Mouse (Mus musculus): ENCODE data around the gene Mlip.
A peak's percentile ranks its signal among the peaks of the same experiment; 100 is the strongest.
"Not testable (repeated sequence)": the region's sequence is repeated elsewhere in the genome, so short reads cannot be mapped to it uniquely, and the experiment has no call there.

Gene Mlip

GRCm38 (mm10) chr9:77352432-77353175 lies at the start of gene Mlip:
Gene Mlip (minus strand): TSS chr9:77352969.
- DNase-seq: no peak

DNA sequence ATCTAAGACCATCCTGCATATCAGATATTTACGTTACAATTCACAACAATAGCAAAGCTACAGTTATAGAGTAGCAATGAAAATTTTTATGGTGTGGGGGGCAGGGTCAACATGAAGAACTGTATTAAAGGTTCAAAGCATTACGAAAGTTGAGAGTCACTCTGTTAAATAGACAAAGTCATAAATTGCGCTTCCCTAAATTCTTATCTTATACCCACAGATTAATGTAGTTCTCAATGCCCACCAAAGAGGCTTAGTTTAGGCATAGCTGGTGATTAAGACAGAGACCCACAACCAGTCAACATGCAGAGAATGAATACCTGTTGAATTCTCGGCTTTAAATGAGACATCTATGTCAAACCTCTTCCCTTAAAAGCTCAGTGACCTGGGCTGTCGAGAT lies 47.0 kb upstream of the Mlip start:
- no peak for DNase-seq

DNA sequence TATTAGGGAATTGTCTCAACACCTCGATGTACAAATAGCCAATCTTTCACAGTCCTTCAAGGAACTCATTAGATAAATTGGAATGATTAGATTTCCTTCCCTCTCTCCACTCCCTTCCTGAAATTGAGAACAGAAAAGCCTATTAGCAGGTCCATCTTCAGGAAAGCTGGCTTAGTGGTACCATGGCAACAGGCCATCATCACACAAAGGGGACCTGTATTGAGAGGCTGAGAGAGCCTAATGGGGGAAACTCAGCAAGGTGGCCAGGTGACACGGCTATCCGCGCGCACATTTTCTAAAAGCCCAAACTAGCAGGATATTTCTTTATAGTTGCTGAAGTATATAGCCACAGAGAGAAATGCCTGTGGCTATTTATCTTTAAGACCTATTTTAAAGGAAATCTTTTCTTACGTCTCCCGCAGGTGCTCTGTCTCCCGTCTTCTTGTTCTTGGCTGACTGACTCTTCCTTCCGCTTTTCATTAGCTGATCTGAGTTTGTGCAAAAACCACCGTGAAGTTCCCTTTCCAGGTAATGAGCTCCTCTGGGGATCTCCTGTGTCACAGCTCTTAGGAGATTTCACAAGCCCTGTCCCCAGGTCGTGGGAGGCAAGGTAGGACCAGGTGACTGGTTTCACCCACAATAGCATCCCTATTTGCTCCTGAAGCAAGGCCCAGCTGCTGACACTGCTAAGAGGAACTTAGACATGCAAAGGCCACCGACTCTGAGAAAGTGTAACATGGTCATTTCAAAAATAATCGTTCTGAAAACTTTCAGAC lies 46.3 kb upstream of the Mlip start:
- no peak for DNase-seq

GRCm38 (mm10) chr9:77397027-77397426 lies 44.3 kb upstream of the Mlip start:
- no peak for DNase-seq

- DNase-seq: no peak
Measured at GRCm38 (mm10) chr9:77391248-77391647, 38.5 kb upstream of the Mlip start.

GRCm38 (mm10) chr9:77388956-77389355 lies 36.2 kb upstream of the Mlip start:
- no peak for DNase-seq

GRCm38 (mm10) chr9:77386751-77387150 lies 34.0 kb upstream of the Mlip start:
- no peak for DNase-seq

GRCm38 (mm10) chr9:77385611-77386010 lies 32.8 kb upstream of the Mlip start:
- no peak for DNase-seq

GRCm38 (mm10) chr9:77384651-77385050 lies 31.9 kb upstream of the Mlip start:
- no peak for DNase-seq

- DNase-seq: no peak
Measured at GRCm38 (mm10) chr9:77383951-77384350, 31.2 kb upstream of the Mlip start.

DNA sequence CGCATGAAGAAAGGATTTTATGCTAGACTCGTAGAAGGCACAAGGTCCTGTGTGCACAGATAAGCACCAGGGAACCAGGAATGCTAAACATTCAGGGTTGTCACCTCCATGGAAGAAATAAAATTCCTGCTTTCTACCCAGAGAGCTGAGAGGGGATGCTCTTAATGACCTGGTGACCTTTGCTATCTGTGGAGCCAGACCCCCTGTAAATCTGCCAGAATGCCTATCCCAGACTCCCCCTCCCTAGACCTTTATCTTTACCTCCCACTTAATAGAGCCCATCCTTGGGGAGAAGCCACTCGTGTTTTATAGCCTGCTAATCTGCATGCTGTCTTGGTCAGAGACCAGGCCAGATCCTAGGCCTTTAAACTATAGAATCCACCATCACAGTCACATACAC lies 29.7 kb upstream of the Mlip start:
- no peak for DNase-seq

- DNase-seq: peak; percentile 72
Measured at GRCm38 (mm10) chr9:77381565-77381964, 28.8 kb upstream of the Mlip start.

DNA sequence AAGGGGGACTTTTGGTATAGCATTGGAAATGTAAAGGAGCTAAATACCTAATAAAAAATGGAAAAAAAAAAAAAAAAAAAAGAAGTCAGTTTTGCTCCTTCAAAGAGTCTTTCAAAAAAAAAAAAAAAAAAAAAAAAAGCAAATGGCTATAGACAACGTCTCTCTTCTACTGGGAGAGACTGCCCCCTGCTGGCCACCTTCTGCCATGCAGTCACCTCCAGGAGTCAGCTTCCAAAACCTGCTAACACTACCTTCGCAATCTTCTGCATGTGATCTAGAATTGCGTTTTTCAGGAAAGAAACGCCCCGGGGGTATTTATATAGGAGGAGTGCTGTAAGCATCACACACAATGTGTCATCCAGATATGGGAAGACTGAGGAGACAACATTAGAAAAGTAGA lies 26.9 kb upstream of the Mlip start:
- DNase-seq: peak; percentile 48

DNA sequence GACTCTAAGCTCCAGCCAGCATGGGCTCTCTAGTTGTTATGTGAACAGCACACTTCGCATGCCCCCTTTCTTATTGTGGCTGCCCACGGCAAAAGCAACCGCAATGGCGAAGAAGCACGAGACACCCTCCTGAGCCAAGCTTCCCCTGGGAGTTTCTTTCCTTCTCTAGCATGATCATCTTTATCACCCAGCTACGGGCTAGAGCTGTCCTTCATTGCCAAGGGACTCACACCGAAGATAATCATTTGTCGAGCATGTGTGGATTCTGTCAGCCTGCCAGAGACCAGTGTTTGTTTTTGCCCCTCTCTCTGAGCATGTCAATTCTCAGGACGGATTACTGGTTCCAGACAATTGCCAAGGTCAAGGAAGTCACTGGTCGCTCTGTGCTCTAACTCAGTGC lies 24.9 kb upstream of the Mlip start:
- no peak for DNase-seq

- peak; percentile 21 for DNase-seq
Measured at GRCm38 (mm10) chr9:77377082-77377481, 24.3 kb upstream of the Mlip start.

GRCm38 (mm10) chr9:77376561-77376960 lies 23.8 kb upstream of the Mlip start:
- DNase-seq: no peak

DNA sequence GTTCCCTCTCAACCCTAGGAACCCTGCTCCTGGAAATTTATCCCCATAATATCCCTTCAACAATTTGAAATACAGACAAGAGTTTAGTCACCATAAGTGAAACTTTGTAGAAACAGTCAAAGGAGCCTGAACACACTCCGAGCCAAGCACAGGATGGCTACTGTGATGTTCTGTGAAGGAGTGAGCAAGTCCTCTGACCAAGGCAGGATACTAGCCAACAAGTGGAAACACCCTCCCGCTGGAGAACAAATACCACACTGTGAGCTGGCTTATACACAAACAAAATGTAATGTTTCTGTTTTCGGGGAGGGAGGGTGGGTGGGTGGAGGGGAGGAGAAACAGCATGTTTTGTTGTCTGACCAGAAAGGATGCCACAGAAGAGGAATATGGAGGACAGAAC lies 17.9 kb upstream of the Mlip start:
- DNase-seq: no peak

DNA sequence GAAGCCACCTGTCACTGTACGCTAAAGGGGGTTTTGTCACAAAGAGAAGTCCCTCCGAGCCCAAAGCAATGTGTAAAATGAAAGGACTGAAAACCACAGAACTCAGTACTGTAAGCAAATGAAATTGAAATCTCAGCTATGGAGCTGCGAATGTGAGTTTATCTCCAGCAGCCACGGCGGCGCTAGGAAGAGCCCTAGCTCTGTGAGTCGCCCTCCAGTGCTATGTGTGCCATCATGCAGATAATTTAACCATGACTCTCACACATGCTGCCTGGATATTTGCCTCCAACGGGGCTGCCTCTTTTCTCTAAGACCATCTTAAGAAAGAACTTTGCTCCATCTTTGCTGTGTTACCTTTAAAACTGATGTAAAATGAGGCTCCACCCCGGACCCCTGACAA lies 16.5 kb upstream of the Mlip start:
- DNase-seq: no peak

GRCm38 (mm10) chr9:77364681-77365080 lies 11.9 kb upstream of the Mlip start:
- not testable (repeated sequence) for DNase-seq

DNA sequence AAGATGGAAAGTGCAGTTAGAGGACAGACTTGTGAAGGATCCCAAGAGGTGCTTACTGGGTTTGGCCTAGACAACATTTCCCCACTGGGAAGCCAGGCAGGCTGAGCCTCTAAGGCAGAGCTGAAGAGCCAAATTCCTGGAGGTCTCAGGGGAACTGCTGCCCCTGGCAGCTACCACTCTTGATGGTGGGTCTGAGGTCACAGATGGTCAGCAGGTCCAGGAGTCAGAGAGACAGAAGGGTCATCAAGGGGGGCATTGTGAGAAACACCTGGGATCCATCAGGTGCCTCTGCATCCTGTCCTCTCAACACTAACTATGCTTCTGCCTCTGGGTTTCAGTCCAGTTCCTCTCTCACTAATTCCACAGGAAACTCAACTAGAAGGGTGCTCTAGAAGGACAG lies 10.1 kb upstream of the Mlip start:
- no peak for DNase-seq

- no peak for DNase-seq
Measured at GRCm38 (mm10) chr9:77360654-77361053, 7.9 kb upstream of the Mlip start.

DNA sequence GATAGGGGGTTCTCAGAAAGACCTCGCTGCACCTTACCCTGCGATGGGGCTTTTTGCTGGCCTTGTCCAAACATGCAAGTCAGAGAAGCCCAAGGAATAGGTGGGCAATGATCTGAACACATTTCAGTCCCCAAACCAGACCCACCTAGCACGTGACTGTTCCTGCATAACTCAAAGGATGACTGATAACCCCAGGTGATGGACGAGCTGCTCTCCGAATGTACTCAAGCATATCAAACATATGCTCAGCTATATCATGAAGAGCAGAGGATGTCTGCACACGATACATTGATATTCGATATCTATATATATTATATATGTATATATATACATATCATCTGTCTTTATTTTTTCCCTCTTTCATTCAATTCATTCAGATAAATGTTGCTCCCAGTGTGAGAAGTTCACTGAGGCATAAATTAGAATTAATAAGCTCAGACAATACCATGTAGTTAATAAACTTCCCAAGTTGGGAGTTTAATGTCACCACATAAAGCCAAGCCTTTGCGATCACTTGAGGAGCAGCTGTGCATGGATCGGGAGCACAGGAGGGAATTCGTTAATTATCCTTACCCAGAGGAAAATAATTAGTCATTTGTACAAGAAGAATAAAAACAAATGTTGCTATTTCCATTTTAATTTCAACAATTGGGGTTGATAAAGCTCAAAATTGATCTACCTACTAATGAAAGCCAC lies 6.7 kb upstream of the Mlip start:
- no peak for DNase-seq

DNA sequence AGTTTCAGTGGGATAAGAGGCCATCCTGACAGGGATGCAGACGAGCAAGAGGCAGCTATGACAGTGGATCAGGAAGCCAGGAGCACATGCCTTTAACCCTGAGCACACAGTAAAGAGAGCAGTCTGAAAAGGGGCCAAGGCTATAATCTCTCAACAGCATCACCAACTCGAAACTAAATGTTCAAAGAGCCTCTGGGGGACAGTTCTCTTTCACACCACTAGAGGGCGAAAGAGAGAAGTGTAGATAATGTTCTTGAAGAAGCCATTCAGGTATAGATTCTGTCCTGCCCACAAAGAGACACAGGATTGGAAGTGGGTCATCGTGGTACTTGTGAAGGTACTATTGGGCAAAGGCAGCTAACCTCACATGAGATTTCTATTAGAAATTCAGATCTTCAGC lies 1.2 kb upstream of the Mlip start:
- no peak for DNase-seq

- DNase-seq: no peak
Measured at GRCm38 (mm10) chr9:77347704-77348103, 5.1 kb downstream of the Mlip start.

All from right cerebral cortex, postnatal 25 days (tissue).